Mouse (Mus musculus): ENCODE measurements around the gene Celf2.

- TF ChIP-seq CTCF (IDR thresholded peaks at IDR 0.05; ENCODE audit: extremely low read depth, insufficient read depth, insufficient read length, insufficient replicate concordance): no peak
- TF ChIP-seq POLR2A (IDR thresholded peaks at IDR 0.05; ENCODE audit: low read depth, low read length): no peak
Observed at GRCm38 (mm10) chr2:7377878-7378277, 131.5 kb downstream of the Celf2 start.
